Mouse (Mus musculus) 3T3-L1 (cell line): ENCODE measurements around the gene Prmt1.

Experiments used
- DNase-seq: peaks from one replicate; pipeline ENCODE4 v3.0.0-alpha.2; 2015; ENCODE audit warnings: low read depth, low spot score

Prmt1 gene

GRCm38 (mm10) chr7:44981539-44981938, 4.8 kb downstream of the Prmt1 start:
- DNase-seq, result no peak

- DNase-seq, result no peak
These were observed 8.1 kb downstream of the Prmt1 start for GRCm38 (mm10) chr7:44978300-44978699.

- DNase-seq, result no peak
These were observed 11.3 kb downstream of the Prmt1 start for GRCm38 (mm10) chr7:44975117-44975419.

GRCm38 (mm10) chr7:44974383-44975116, 11.8 kb downstream of the Prmt1 start, which contains the start of gene Cpt1c:
TSS of gene Cpt1c (minus strand) at chr7:44974851.
- DNase-seq, result peak; percentile 81

- DNase-seq, result peak; percentile 5
These were observed 12.8 kb downstream of the Prmt1 start for GRCm38 (mm10) chr7:44973415-44974130.

GRCm38 (mm10) chr7:44971142-44971541, 15.2 kb downstream of the Prmt1 start:
- no peak for DNase-seq

GRCm38 (mm10) chr7:44970231-44970691, 16.1 kb downstream of the Prmt1 start:
- DNase-seq, result no peak

- DNase-seq, result no peak
These were observed 19.7 kb downstream of the Prmt1 start for GRCm38 (mm10) chr7:44966638-44967037.

GRCm38 (mm10) chr7:44965975-44966374, 20.4 kb downstream of the Prmt1 start:
- no peak for DNase-seq

GRCm38 (mm10) chr7:44964990-44965389, 21.4 kb downstream of the Prmt1 start:
- no peak for DNase-seq

- no peak for DNase-seq
These were observed 23.5 kb downstream of the Prmt1 start for GRCm38 (mm10) chr7:44962831-44963230.

GRCm38 (mm10) chr7:44962337-44962736, 24.0 kb downstream of the Prmt1 start:
- no peak for DNase-seq

GRCm38 (mm10) chr7:44960512-44960910, 25.9 kb downstream of the Prmt1 start:
- no peak for DNase-seq

- no peak for DNase-seq
These were observed 26.4 kb downstream of the Prmt1 start for GRCm38 (mm10) chr7:44959874-44960511.

- DNase-seq, result no peak
These were observed 27.1 kb downstream of the Prmt1 start for GRCm38 (mm10) chr7:44959281-44959680.

GRCm38 (mm10) chr7:44958208-44958607, 28.2 kb downstream of the Prmt1 start:
- peak; percentile 64 for DNase-seq

GRCm38 (mm10) chr7:44957183-44957835, 29.1 kb downstream of the Prmt1 start:
- DNase-seq, result no peak

GRCm38 (mm10) chr7:44956266-44956665, 30.1 kb downstream of the Prmt1 start:
- no peak for DNase-seq

GRCm38 (mm10) chr7:44955628-44956027, 30.7 kb downstream of the Prmt1 start:
- peak; percentile 44 for DNase-seq

GRCm38 (mm10) chr7:44954091-44954885, 32.1 kb downstream of the Prmt1 start:
- DNase-seq, result peak; percentile 52

GRCm38 (mm10) chr7:44953561-44953960, 32.8 kb downstream of the Prmt1 start:
- no peak for DNase-seq
